Mouse (Mus musculus) regulatory T cell (primary cell): Measurements from ENCODE around the gene Tedc2.

Source experiments
- in situ Hi-C: fragments of 300-600 bp; cut with MboI, MseI; formaldehyde crosslinking; loops from one replicate; pipeline ENCODE4 v1.15.1; 2025; ENCODE audit warnings: high pct_unique_total_duplicates

Tedc2 gene

GRCm38 (mm10) chr17:24193769-24194168 lies 26.9 kb downstream of the Tedc2 start:
- in situ Hi-C loops: no loop called here

GRCm38 (mm10) chr17:24193268-24193667 lies 27.4 kb downstream of the Tedc2 start:
- in situ Hi-C loops: no loop called here

GRCm38 (mm10) chr17:24192848-24193247 lies 27.8 kb downstream of the Tedc2 start:
- in situ Hi-C loops: no loop called here

- in situ Hi-C loops: no loop called here
Observed at GRCm38 (mm10) chr17:24191481-24191880, 29.2 kb downstream of the Tedc2 start.

- in situ Hi-C loops: no loop called here
Observed at GRCm38 (mm10) chr17:24190934-24191333, 29.7 kb downstream of the Tedc2 start.

- in situ Hi-C loops: no loop called here
Observed at GRCm38 (mm10) chr17:24174259-24174658, 46.4 kb downstream of the Tedc2 start.

- in situ Hi-C loops: no loop called here
Observed at GRCm38 (mm10) chr17:24173423-24173822, 47.2 kb downstream of the Tedc2 start.

GRCm38 (mm10) chr17:24171738-24172137 lies 48.9 kb downstream of the Tedc2 start:
- in situ Hi-C loops: no loop called here

- in situ Hi-C loops: no loop called here
Observed at GRCm38 (mm10) chr17:24170729-24171128, 49.9 kb downstream of the Tedc2 start.

GRCm38 (mm10) chr17:24170125-24170524 lies 50.5 kb downstream of the Tedc2 start:
- in situ Hi-C loops: no loop called here

- in situ Hi-C loops: no loop called here
Observed at GRCm38 (mm10) chr17:24169317-24170065, 51.2 kb downstream of the Tedc2 start, which contains the start of gene Atp6v0c. Gene Atp6v0c (minus strand): TSS chr17:24169702.

GRCm38 (mm10) chr17:24168590-24169277 lies 51.9 kb downstream of the Tedc2 start:
- in situ Hi-C loops: no loop called here

GRCm38 (mm10) chr17:24167891-24168505 lies 52.7 kb downstream of the Tedc2 start:
- in situ Hi-C loops: no loop called here

GRCm38 (mm10) chr17:24167120-24167519 lies 53.5 kb downstream of the Tedc2 start:
- in situ Hi-C loops: no loop called here
